Mouse (Mus musculus): ENCODE measurements at regions not wholly inside any gene's neighbourhood (a gene's known extent, or its start where the extent isn't known, plus 50 kb on each side); places are given as distances from the start of the nearest gene placed in this dataset.

DNA sequence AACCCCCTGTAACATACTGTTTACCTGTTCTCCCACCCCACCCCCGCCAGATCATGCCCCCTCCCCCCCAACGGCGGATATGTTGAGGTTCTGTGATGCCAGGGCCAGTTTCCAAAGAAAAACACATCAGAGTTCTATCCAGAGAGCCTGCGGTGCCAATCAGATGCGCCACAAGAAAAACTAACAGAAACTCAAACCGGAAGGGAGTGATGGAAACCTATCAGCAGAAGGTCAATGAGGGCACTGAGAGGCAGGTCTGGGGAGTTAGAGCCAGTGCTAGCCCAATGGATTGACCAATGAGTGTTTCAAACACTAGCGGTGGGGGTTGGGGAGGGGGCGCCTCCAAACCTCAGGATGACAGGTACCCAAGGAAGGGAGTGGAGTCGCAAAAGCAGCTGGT, 132.7 kb upstream of the Dynlrb2 start:
- no peak for TF ChIP-seq CTCF (IDR thresholded peaks at IDR 0.05; ENCODE audit: insufficient read depth, low read length)
- no peak for TF ChIP-seq POLR2A (IDR thresholded peaks at IDR 0.05; ENCODE audit: borderline replicate concordance, extremely low read depth, low read depth, low read length)
